Mouse (Mus musculus) myocyte (in vitro differentiated cells): Measurements from ENCODE around the gene Nrbp1. TPM values are rescaled to one million over a fixed set of nuclear protein-coding genes. Genes with fewer than 3 reads are reported as not detected.
A peak's percentile ranks its signal among the peaks of the same experiment; 100 is the strongest.

Experiments
- H3K27me3 ChIP-seq: one replicate; pipeline ENCODE4 v1.6.1; 2011; ENCODE audit not compliant: control insufficient read depth, insufficient read depth, insufficient read length
- H3K36me3 ChIP-seq: one replicate; pipeline ENCODE4 v1.6.1; 2011; ENCODE audit not compliant: control insufficient read depth, insufficient read depth
- H3K4me2 ChIP-seq: one replicate; pipeline ENCODE4 v1.6.1; 2011; ENCODE audit warnings: low read depth, control low read depth
- H3K4me3 ChIP-seq: one replicate; pipeline ENCODE4 v1.5.1; 2011; ENCODE audit warnings: mild to moderate bottlenecking, control low read depth, moderate library complexity
- H3K79me2 ChIP-seq: one replicate; pipeline ENCODE4 v1.6.1; 2011; ENCODE audit not compliant: control insufficient read depth, insufficient read depth
- H3ac ChIP-seq: one replicate; pipeline ENCODE4 v1.6.1; 2011; ENCODE audit not compliant: control insufficient read depth, insufficient read length
- CEBPB ChIP-seq: IDR thresholded peaks from 2 replicates; pipeline ENCODE4 v1.6.1; 2011; ENCODE audit warnings: mild to moderate bottlenecking, moderate library complexity; ENCODE audit not compliant: poor library complexity, insufficient read depth, severe bottlenecking
- E2F4 ChIP-seq: IDR thresholded peaks from one replicate; pipeline ENCODE4 v1.6.1; 2011; ENCODE audit warnings: mild to moderate bottlenecking, control low read depth, moderate library complexity; ENCODE audit not compliant: insufficient read depth
- MAX ChIP-seq: IDR thresholded peaks from one replicate; pipeline ENCODE4 v1.6.1; 2011; ENCODE audit warnings: low read depth, mild to moderate bottlenecking, control low read depth
- MYOD1 ChIP-seq, 3 experiments: IDR thresholded peaks; one replicate each; pipeline ENCODE4 v1.6.1; 2011; ENCODE audit warnings: control low read depth in 2 of 3, low read depth in 2 of 3, mild to moderate bottlenecking in 2 of 3, moderate library complexity in 1 of 3; ENCODE audit not compliant: insufficient read length in 2 of 3, control insufficient read depth in 1 of 3
- MYOG ChIP-seq, 3 experiments: IDR thresholded peaks; one replicate each; pipeline ENCODE4 v1.6.1; 2011; ENCODE audit warnings: control low read depth in 2 of 3, low read depth in 2 of 3, mild to moderate bottlenecking in 2 of 3; ENCODE audit not compliant: insufficient read length in 2 of 3, control insufficient read depth in 1 of 3, insufficient read depth in 1 of 3
- POLR2A ChIP-seq: IDR thresholded peaks from one replicate; pipeline ENCODE4 v1.6.1; 2011; ENCODE audit warnings: low read depth, mild to moderate bottlenecking, control low read depth, moderate library complexity; ENCODE audit not compliant: insufficient read length
- POLR2AphosphoS2 ChIP-seq: IDR thresholded peaks from one replicate; pipeline ENCODE4 v1.6.1; 2011; ENCODE audit warnings: low read depth, control low read depth; ENCODE audit not compliant: insufficient read length
- REST ChIP-seq: IDR thresholded peaks from one replicate; pipeline ENCODE4 v1.6.1; 2011; ENCODE audit warnings: mild to moderate bottlenecking, control low read depth, moderate library complexity; ENCODE audit not compliant: insufficient read depth, insufficient read length
- SRF ChIP-seq: IDR thresholded peaks from one replicate; pipeline ENCODE4 v1.6.1; 2011; ENCODE audit warnings: low read depth; ENCODE audit not compliant: control insufficient read depth, insufficient read length
- TCF12 ChIP-seq: IDR thresholded peaks from one replicate; pipeline ENCODE4 v1.6.1; 2011; ENCODE audit warnings: mild to moderate bottlenecking, control low read depth; ENCODE audit not compliant: poor library complexity, insufficient read depth, severe bottlenecking
- TCF3 ChIP-seq: IDR thresholded peaks from one replicate; pipeline ENCODE4 v1.6.1; 2011; ENCODE audit warnings: low read depth, control low read depth; ENCODE audit not compliant: insufficient read length
- USF1 ChIP-seq: IDR thresholded peaks from one replicate; pipeline ENCODE4 v1.6.1; 2011; ENCODE audit warnings: low read depth, mild to moderate bottlenecking, control low read depth, moderate library complexity
- polyA plus RNA-seq: library from polyadenylated mRNA; unstranded; fragments of >200 nt; fragmentation: generic; extraction: Trizol; gene quantifications from one replicate; pipeline ENCODE4 v1.2.1, GENCODE M21; 2012; ENCODE audit warnings: missing spikeins

The Nrbp1 gene
- polyA plus RNA-seq, 1 experiment = 87.9 TPM

- Histone ChIP-seq H3ac (peak overlapping the region; percentile 34), H3K4me2 (peak overlapping the region; percentile 81), H3K27me3 (no peaks in the 10 kb centered on the region), H3K36me3 (peaks cover 47% of the 10 kb centered on the region), H3K79me2 (peaks cover 12% of the 10 kb centered on the region), H3K4me3 (peak overlapping the region; percentile 90)
- TF ChIP-seq CEBPB = no peak
- TF ChIP-seq TCF12 = no peak
- no peak for TF ChIP-seq REST
- no peak for TF ChIP-seq USF1
- TF ChIP-seq SRF = no peak
- TF ChIP-seq POLR2AphosphoS2 = peak; percentile 54
- TF ChIP-seq MAX = no peak
- no peak for TF ChIP-seq E2F4
Measured at GRCm38 (mm10) chr5:31201042-31201741, 39.5 kb upstream of the Nrbp1 start.

DNA sequence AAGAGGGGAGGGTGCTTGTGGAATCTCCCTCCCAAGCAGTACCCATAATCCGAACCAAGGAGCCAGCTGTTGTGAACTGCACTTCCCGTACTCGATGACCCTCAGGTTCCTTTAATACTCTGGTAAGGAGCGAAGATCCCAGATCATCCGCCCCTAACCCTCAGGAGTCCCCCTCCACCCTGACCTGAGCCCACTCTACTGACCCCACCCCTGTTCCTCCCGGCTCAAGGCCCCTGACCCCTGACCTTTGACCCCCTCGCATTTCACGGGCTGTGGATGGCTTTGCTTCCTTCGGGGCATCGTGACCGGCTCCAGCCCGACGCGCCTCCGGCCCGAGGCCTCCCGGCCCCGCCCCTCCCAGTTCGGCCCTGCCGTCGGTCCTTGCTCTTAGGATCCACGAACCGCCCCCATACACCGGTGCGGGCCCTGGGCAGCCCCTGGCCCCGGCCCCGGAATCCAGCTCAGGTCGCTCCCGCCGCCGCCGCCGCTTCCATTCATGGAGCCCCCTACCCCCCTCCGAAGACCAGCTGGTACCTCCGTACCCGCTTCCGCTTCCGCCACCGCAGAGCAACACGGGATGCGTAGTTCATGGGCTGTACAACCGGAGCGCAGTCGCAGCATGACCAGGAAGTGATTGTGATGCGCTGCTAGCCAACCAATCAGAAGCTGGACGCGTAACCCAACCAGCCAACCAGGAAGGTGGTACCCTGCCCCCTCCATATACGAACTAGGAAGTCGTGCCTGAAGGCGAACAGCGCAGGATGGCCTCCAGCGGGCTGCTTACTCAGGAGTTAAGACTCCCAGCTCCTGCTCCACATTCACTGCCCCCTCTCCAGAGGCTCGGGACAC lies 38.7 kb upstream of the Nrbp1 start, which contains the start of gene Zfp513:
Gene Zfp513, minus strand, starts transcription at position 562 of the 849 bp plus-strand sequence.
- Histone ChIP-seq H3K36me3 (peaks cover 44% of the 10 kb centered on the region), H3K27me3 (no peaks in the 10 kb centered on the region), H3K4me3 (peak within 1 kb of the TSS; percentile 90), H3K4me2 (peak within 1 kb of the TSS; percentile 90), H3ac (peak within 1 kb of the TSS; percentile 34), H3K79me2 (peaks cover 12% of the 10 kb centered on the region)
- TF ChIP-seq MYOG (IDR thresholded peaks at IDR 0.05; ENCODE audit: control insufficient read depth in 1 of 3, insufficient read depth in 1 of 3, insufficient read length in 2 of 3, low read depth in 2 of 3) = peak in 2 of 3 experiments; percentile 46 to 69
- peak; percentile 57 for TF ChIP-seq USF1
- TF ChIP-seq E2F4 = no peak
- TF ChIP-seq MYOD1 (IDR thresholded peaks at IDR 0.05; ENCODE audit: control insufficient read depth in 1 of 3, insufficient read length in 2 of 3, low read depth in 2 of 3) = peak in 2 of 3 experiments; percentile 22 to 52
- TF ChIP-seq SRF = no peak
- peak; percentile 99 for TF ChIP-seq POLR2AphosphoS2
- no peak for TF ChIP-seq MAX
- peak; percentile 75 for TF ChIP-seq POLR2A

GRCm38 (mm10) chr5:31202933-31203332 lies 37.7 kb upstream of the Nrbp1 start:
- Histone ChIP-seq H3K4me3 (peak overlapping the region; percentile 90), H3K27me3 (no peaks in the 10 kb centered on the region), H3K4me2 (peak overlapping the region; percentile 90), H3K79me2 (peaks cover 12% of the 10 kb centered on the region), H3ac (no peak overlapping the region), H3K36me3 (peaks cover 44% of the 10 kb centered on the region)
- TF ChIP-seq USF1 (no peak), MYOD1 (IDR thresholded peaks at IDR 0.05; ENCODE audit: control insufficient read depth in 1 of 3, insufficient read length in 2 of 3, low read depth in 2 of 3) (no peak), POLR2AphosphoS2 (no peak), CEBPB (no peak), REST (no peak), MYOG (IDR thresholded peaks at IDR 0.05; ENCODE audit: control insufficient read depth in 1 of 3, insufficient read depth in 1 of 3, insufficient read length in 2 of 3, low read depth in 2 of 3) (no peak), POLR2A (no peak), E2F4 (no peak), SRF (no peak), TCF12 (no peak), MAX (no peak), TCF3 (no peak)

GRCm38 (mm10) chr5:31203866-31204265 lies 36.8 kb upstream of the Nrbp1 start:
- H3K36me3 ChIP-seq = peaks cover 37% of the 10 kb centered on the region
- peaks cover 20% of the 10 kb centered on the region for H3K79me2 ChIP-seq
- no peaks in the 10 kb centered on the region for H3K27me3 ChIP-seq
- H3K4me3 ChIP-seq = no peak overlapping the region
- TF ChIP-seq MYOG (IDR thresholded peaks at IDR 0.05; ENCODE audit: control insufficient read depth in 1 of 3, insufficient read depth in 1 of 3, insufficient read length in 2 of 3, low read depth in 2 of 3) = no peak
- no peak for TF ChIP-seq MYOD1 (IDR thresholded peaks at IDR 0.05; ENCODE audit: control insufficient read depth in 1 of 3, insufficient read length in 2 of 3, low read depth in 2 of 3)
- TF ChIP-seq E2F4 = no peak
- no peak for TF ChIP-seq SRF
- TF ChIP-seq MAX = no peak
- TF ChIP-seq TCF12 = no peak
- H3K4me2 ChIP-seq = no peak overlapping the region
- no peak overlapping the region for H3ac ChIP-seq
